Mouse (Mus musculus): ENCODE results near the gene Mea1.

DNA sequence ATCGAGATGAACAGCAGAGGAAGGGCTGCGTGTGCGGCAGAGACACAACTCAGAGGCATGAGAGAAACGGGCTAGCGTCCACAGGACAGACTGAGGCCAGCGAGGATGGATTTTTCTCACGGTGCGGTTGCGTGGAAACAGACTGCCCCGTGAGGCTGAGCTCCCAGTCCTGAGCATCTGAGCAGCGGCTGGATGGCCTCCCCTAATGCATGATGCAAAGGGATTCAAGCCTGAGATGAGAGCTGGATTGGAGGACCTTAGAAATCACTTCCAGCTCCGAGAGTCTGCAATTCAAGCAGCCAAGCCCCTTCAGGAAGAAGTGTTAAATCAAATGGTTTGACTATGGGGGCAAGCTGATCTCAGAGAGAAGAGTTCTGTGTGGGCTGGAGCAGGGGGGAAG, 22.9 kb downstream of the Mea1 start:
- no peak for TF ChIP-seq POLR2A (IDR thresholded peaks at IDR 0.05; ENCODE audit: insufficient read depth, low read length)
- no peak for TF ChIP-seq CTCF (IDR thresholded peaks at IDR 0.05; ENCODE audit: low read depth, low read length)

Data from ES-Bruce4 (cell line).